Mouse (Mus musculus) hindbrain, embryonic 11.5 days (tissue): Measurements from ENCODE around the gene Psg16. TPM values are rescaled to one million over a fixed set of nuclear protein-coding genes. Genes with fewer than 3 reads are reported as not detected.

Experiments used
- ATAC-seq: fragments of 200-750 bp; cut with Nextera tagmentation; 2 replicates; pipeline ENCODE4 v1.8.0; 2017; ENCODE audit warnings: mild to moderate bottlenecking, moderate TSS enrichment, moderate library complexity; ENCODE audit not compliant: low FRiP score
- DNase-seq: peaks from one replicate; pipeline ENCODE4 v3.0.0-alpha.2; 2015; ENCODE audit warnings: low spot score
- H3K27ac ChIP-seq: fragments of 300-500 bp; sonication (generic); 2 replicates; pipeline ENCODE4 v1.5.1; 2014; ENCODE audit warnings: mild to moderate bottlenecking, low read depth, low read length
- H3K27me3 ChIP-seq: fragments of 300-500 bp; sonication (generic); 2 replicates; pipeline ENCODE4 v1.6.1; 2014; ENCODE audit warnings: mild to moderate bottlenecking, low read length, moderate library complexity, mixed read lengths; ENCODE audit not compliant: control insufficient read depth, insufficient read depth
- H3K36me3 ChIP-seq: fragments of 300-500 bp; sonication (generic); 2 replicates; pipeline ENCODE4 v1.6.1; 2014; ENCODE audit warnings: mild to moderate bottlenecking, low read length, moderate library complexity, mixed read lengths; ENCODE audit not compliant: control insufficient read depth, insufficient read depth
- H3K4me1 ChIP-seq: fragments of 300-500 bp; sonication (generic); replicated peaks from 2 replicates; pipeline ENCODE4 v1.6.1; 2014; ENCODE audit warnings: low read length, mixed read lengths; ENCODE audit not compliant: control insufficient read depth, insufficient read depth
- H3K4me2 ChIP-seq: fragments of 300-500 bp; sonication (generic); replicated peaks from 2 replicates; pipeline ENCODE4 v1.6.1; 2014; ENCODE audit warnings: mild to moderate bottlenecking, low read depth, low read length
- H3K4me3 ChIP-seq: fragments of 300-500 bp; sonication (generic); 2 replicates; pipeline ENCODE4 v1.5.1; 2014; ENCODE audit warnings: low read depth, low read length
- H3K9ac ChIP-seq: fragments of 300-500 bp; sonication (generic); 2 replicates; pipeline ENCODE4 v1.6.1; 2014; ENCODE audit warnings: low read depth, low read length
- H3K9me3 ChIP-seq: fragments of 300-500 bp; sonication (generic); 2 replicates; pipeline ENCODE4 v1.6.1; 2016; ENCODE audit warnings: low read length; ENCODE audit not compliant: control insufficient read depth
- WGBS: fragments of 180-500 bp; shearing (Covaris S2); extraction: QIAGEN DNeasy Blood & Tissue Kit; methylation state at CpG from one replicate; pipeline ENCODE4 v1.1.7; 2014; 5-methylcytosine and 5-hydroxymethylcytosine counted together
- polyA plus RNA-seq: library from polyadenylated mRNA; unstranded; fragments of >200 nt; fragmentation: Nextera tagmentation; extraction: Ambion mirVana; gene quantifications from 2 replicates; pipeline ENCODE4 v1.2.1, GENCODE M21; 2014

Gene Psg16
- polyA plus RNA-seq, 1 experiment from 2014 or later, result 0.05 TPM

GRCm38 (mm10) chr7:17028923-17029322, 44.9 kb upstream of the Psg16 start:
- H3K9ac ChIP-seq, result no peak overlapping the region
- DNase-seq (no peak), ATAC-seq (no peak)
- WGBS, result 69% methylated on average over 7 of the region's 7 CpGs
- H3K4me1 ChIP-seq, result peaks cover 3% of the 10 kb centered on the region
- no peaks in the 10 kb centered on the region for H3K9me3 ChIP-seq
- no peaks in the 10 kb centered on the region for H3K36me3 ChIP-seq
- H3K4me2 ChIP-seq, result no peak overlapping the region
- H3K27me3 ChIP-seq, result no peaks in the 10 kb centered on the region
- H3K27ac ChIP-seq, result no peak overlapping the region
- H3K4me3 ChIP-seq, result no peak overlapping the region

- Histone ChIP-seq H3K4me3 (no peak overlapping the region), H3K36me3 (no peaks in the 10 kb centered on the region), H3K27me3 (no peaks in the 10 kb centered on the region), H3K9me3 (no peaks in the 10 kb centered on the region), H3K4me1 (peaks cover 3% of the 10 kb centered on the region), H3K9ac (no peak overlapping the region), H3K27ac (no peak overlapping the region), H3K4me2 (no peak overlapping the region)
- WGBS, result 83% methylated on average over 7 of the region's 7 CpGs
- no peak for DNase-seq
- ATAC-seq, result no peak
Measured at GRCm38 (mm10) chr7:17030239-17030638, 43.6 kb upstream of the Psg16 start.

- DNase-seq, result peak; percentile 15
- no peaks in the 10 kb centered on the region for H3K36me3 ChIP-seq
- no peak overlapping the region for H3K4me3 ChIP-seq
- H3K4me1 ChIP-seq, result 0 out of 2 replicates have a peak, but pooled peaks cover 2% of the 10 kb centered on the region
- H3K9me3 ChIP-seq, result no peaks in the 10 kb centered on the region
- no peak overlapping the region for H3K4me2 ChIP-seq
- no peak for ATAC-seq
- H3K27me3 ChIP-seq, result no peaks in the 10 kb centered on the region
- 0 out of 2 replicates have a peak overlapping the region, but pooled peaks have one; percentile 11 for H3K9ac ChIP-seq
- WGBS, result 58% methylated on average over 9 of the region's 9 CpGs
- no peak overlapping the region for H3K27ac ChIP-seq
Measured at GRCm38 (mm10) chr7:17038018-17038695, 35.7 kb upstream of the Psg16 start.

GRCm38 (mm10) chr7:17039373-17039772, 34.5 kb upstream of the Psg16 start:
- 92% methylated on average over 7 of the region's 7 CpGs for WGBS
- ATAC-seq (no peak), DNase-seq (no peak)
- Histone ChIP-seq H3K4me1 (0 out of 2 replicates have a peak, but pooled peaks cover 2% of the 10 kb centered on the region), H3K4me3 (no peak overlapping the region), H3K4me2 (no peak overlapping the region), H3K27me3 (no peaks in the 10 kb centered on the region), H3K9me3 (no peaks in the 10 kb centered on the region), H3K27ac (no peak overlapping the region), H3K36me3 (no peaks in the 10 kb centered on the region), H3K9ac (no peak overlapping the region)

DNA sequence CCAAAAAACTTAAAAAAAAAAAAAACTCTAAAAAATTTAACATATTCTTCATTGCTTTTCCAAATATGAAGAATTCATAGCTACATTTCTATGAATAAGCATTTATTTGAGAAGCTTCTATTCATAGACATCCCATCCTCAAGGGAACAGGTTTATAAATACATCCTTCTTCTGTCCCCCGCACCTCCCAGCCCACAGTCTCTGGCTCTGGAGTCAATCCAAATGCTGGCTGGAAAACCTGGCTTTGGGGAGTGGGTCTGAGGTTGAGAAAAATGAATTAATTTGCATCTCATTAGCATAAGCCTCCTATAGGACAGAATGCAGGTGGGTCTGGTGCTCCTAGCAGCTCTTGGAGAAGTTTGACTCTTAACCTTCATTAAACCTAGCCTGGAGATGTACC, 28.1 kb upstream of the Psg16 start:
- H3K36me3 ChIP-seq, result no peaks in the 10 kb centered on the region
- H3K9me3 ChIP-seq, result no peaks in the 10 kb centered on the region
- H3K4me2 ChIP-seq, result no peak overlapping the region
- H3K9ac ChIP-seq, result no peak overlapping the region
- H3K4me1 ChIP-seq, result no peaks in the 10 kb centered on the region
- no peak overlapping the region for H3K4me3 ChIP-seq
- ATAC-seq (no peak), DNase-seq (no peak)
- H3K27ac ChIP-seq, result no peak overlapping the region
- no peaks in the 10 kb centered on the region for H3K27me3 ChIP-seq
- 85% methylated on average over 1 of the region's 1 CpGs for WGBS

DNA sequence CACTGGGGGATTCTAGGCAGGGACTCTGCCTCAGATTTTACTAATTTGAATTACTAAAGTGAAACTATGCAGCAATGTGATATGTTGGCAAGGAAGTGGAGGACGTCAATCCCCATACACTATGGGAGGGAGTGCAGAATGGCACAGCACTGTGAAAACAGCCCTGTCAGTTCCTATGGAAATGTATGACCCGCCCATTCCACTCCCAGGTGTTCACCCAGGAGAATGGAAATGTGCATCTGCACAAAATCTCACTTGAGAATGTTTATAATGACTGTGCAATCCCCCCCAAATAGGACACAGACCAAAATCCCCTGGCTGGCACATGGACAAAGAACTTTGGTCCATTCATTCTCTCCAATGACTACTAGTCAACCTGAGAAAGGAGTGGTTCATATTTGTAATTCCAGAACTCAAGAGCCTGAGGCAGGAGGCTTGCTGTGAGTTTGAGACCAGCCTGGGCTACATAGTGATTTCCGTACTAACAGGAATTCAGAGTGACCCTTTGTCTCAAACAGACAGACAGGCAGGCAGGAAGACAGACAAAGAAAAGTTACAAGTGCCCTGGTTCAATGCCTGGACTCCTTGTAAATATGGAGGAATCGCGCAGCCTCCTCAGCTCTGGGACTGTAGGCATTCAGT, 26.7 kb upstream of the Psg16 start:
- Histone ChIP-seq H3K4me1 (no peaks in the 10 kb centered on the region), H3K4me3 (no peak overlapping the region), H3K9ac (no peak overlapping the region), H3K4me2 (no peak overlapping the region), H3K27me3 (no peaks in the 10 kb centered on the region), H3K36me3 (no peaks in the 10 kb centered on the region), H3K9me3 (no peaks in the 10 kb centered on the region), H3K27ac (no peak overlapping the region)
- WGBS, result 88% methylated on average over 5 of the region's 5 CpGs
- DNase-seq (no peak), ATAC-seq (no peak)

- H3K27ac ChIP-seq, result no peak overlapping the region
- WGBS, result 86% methylated on average over 10 of the region's 10 CpGs
- H3K36me3 ChIP-seq, result no peaks in the 10 kb centered on the region
- no peaks in the 10 kb centered on the region for H3K9me3 ChIP-seq
- no peaks in the 10 kb centered on the region for H3K4me1 ChIP-seq
- H3K4me3 ChIP-seq, result no peak overlapping the region
- H3K9ac ChIP-seq, result no peak overlapping the region
- H3K4me2 ChIP-seq, result no peak overlapping the region
- DNase-seq (no peak), ATAC-seq (no peak)
- H3K27me3 ChIP-seq, result no peaks in the 10 kb centered on the region
Measured at GRCm38 (mm10) chr7:17048431-17049190, 25.2 kb upstream of the Psg16 start.

- H3K9me3 ChIP-seq, result no peaks in the 10 kb centered on the region
- 65% methylated on average over 11 of the region's 11 CpGs for WGBS
- H3K9ac ChIP-seq, result no peak overlapping the region
- ATAC-seq (no peak), DNase-seq (no peak)
- H3K27ac ChIP-seq, result no peak overlapping the region
- no peaks in the 10 kb centered on the region for H3K4me1 ChIP-seq
- no peak overlapping the region for H3K4me3 ChIP-seq
- no peak overlapping the region for H3K4me2 ChIP-seq
- no peaks in the 10 kb centered on the region for H3K27me3 ChIP-seq
- no peaks in the 10 kb centered on the region for H3K36me3 ChIP-seq
Measured at GRCm38 (mm10) chr7:17050491-17050890, 23.3 kb upstream of the Psg16 start.
